Mouse (Mus musculus) cortical plate, adult 2 months (tissue): ENCODE results near the gene Olfr1513.

Source experiments
- CTCF ChIP-seq: fragments of 200-500 bp; IDR thresholded peaks from 2 replicates; pipeline ENCODE4 v1.5.1; 2011; ENCODE audit warnings: mild to moderate bottlenecking, control low read depth, low read length; ENCODE audit not compliant: insufficient read depth; ENCODE audit errors: extremely low read depth
- POLR2A ChIP-seq: fragments of 200-500 bp; IDR thresholded peaks from 2 replicates; pipeline ENCODE4 v1.6.1; 2011; ENCODE audit warnings: mild to moderate bottlenecking, low read length, control low read depth; ENCODE audit not compliant: insufficient read depth; ENCODE audit errors: extremely low read depth

DNA sequence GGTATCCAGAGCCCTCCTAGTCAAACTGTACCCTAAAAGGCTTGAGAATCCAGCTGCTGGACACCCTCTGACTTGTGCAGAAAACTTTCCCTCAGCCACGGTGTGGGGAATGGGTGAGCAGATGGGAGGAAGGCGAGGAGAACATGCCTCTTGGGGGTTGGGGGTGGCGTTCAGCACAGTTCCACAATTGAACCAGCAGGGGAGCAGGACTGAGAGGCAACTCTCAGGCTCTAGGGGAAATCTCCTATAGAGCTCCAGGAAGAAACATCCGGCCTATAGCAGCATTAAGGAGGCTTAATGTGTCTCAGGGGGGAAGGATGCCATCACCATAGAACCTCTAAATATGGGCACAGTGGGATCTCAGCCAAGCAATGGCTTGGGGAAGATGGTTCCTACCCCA is 30.3 kb downstream of the Olfr1513 start:
- no peak for TF ChIP-seq POLR2A
- TF ChIP-seq CTCF: peak; percentile 39
